Mouse (Mus musculus): ENCODE data around the gene Pwwp2b. TPM values are rescaled to one million over a fixed set of nuclear protein-coding genes. Genes with fewer than 3 reads are reported as not detected.

The Pwwp2b gene
- polyA plus RNA-seq, 1 experiment from 2014 or later: 10.5 TPM

GRCm38 (mm10) chr7:139298446-139298845, 50.2 kb downstream of the Pwwp2b start:
- Histone ChIP-seq H3K4me3 (no peak overlapping the region), H3K36me3 (no peaks in the 10 kb centered on the region), H3K27ac (peak overlapping the region; percentile 17), H3K9me3 (no peaks in the 10 kb centered on the region), H3K4me1 (peaks cover 63% of the 10 kb centered on the region), H3K27me3 (ENCODE audit: insufficient read depth, poor library complexity, severe bottlenecking) (no peaks in the 10 kb centered on the region)
- DNase-seq (ENCODE audit: low spot score): peak; percentile 87
- 37% methylated on average over 4 of the region's 4 CpGs for WGBS

- Histone ChIP-seq H3K36me3 (no peaks in the 10 kb centered on the region), H3K9me3 (no peaks in the 10 kb centered on the region), H3K27ac (no peak overlapping the region; the same call in 1 of the 2 replicates), H3K4me1 (peaks cover 73% of the 10 kb centered on the region), H3K27me3 (ENCODE audit: insufficient read depth, poor library complexity, severe bottlenecking) (no peaks in the 10 kb centered on the region), H3K4me3 (peak overlapping the region; percentile 18; the same call in 1 of the 2 replicates)
- DNase-seq (ENCODE audit: low spot score): peak; percentile 89
- WGBS: 9% methylated on average over 8 of the region's 8 CpGs
Measured at GRCm38 (mm10) chr7:139299424-139299823, 51.1 kb downstream of the Pwwp2b start.

GRCm38 (mm10) chr7:139300423-139300822, 52.1 kb downstream of the Pwwp2b start:
- Histone ChIP-seq H3K9me3 (no peaks in the 10 kb centered on the region), H3K4me1 (peaks cover 72% of the 10 kb centered on the region), H3K36me3 (no peaks in the 10 kb centered on the region), H3K4me3 (no peak overlapping the region), H3K27ac (no peak overlapping the region), H3K27me3 (ENCODE audit: insufficient read depth, poor library complexity, severe bottlenecking) (no peaks in the 10 kb centered on the region)
- 61% methylated on average over 7 of the region's 7 CpGs for WGBS
- DNase-seq (ENCODE audit: low spot score): no peak

- Histone ChIP-seq H3K9me3 (no peaks in the 10 kb centered on the region), H3K27ac (peak overlapping the region; percentile 77; the same call in 1 of the 2 replicates), H3K36me3 (no peaks in the 10 kb centered on the region), H3K4me3 (no peak overlapping the region), H3K4me1 (peaks cover 61% of the 10 kb centered on the region), H3K27me3 (ENCODE audit: insufficient read depth, poor library complexity, severe bottlenecking) (no peaks in the 10 kb centered on the region)
- WGBS: 24% methylated on average over 8 of the region's 8 CpGs
- DNase-seq (ENCODE audit: low spot score): no peak
Measured at GRCm38 (mm10) chr7:139301505-139301904, 53.2 kb downstream of the Pwwp2b start.

DNA sequence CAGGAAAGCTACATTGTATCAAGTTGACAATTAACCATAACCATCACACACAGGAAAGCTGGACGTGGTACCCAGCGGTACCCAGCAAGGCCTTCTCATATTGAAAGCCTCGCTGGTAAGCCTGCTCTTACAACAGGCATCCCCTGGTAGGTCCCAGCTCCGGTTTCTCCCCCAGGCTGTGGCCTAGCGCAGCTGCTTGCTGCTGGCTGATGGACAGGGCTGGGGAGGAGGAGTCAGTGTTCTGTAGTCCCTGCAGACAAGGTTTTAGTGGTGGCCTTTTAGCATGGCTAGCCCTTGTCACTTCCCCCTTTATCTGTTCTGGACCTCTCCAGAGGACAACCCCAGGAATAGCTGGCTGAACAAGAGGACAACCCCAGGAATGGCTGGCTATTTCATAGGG, 54.0 kb downstream of the Pwwp2b start:
- Histone ChIP-seq H3K27ac (peak overlapping the region; percentile 77; the same call in 1 of the 2 replicates), H3K9me3 (no peaks in the 10 kb centered on the region), H3K4me3 (no peak overlapping the region), H3K36me3 (no peaks in the 10 kb centered on the region), H3K27me3 (ENCODE audit: insufficient read depth, poor library complexity, severe bottlenecking) (no peaks in the 10 kb centered on the region), H3K4me1 (peaks cover 59% of the 10 kb centered on the region)
- WGBS: 47% methylated on average over 5 of the region's 5 CpGs
- DNase-seq (ENCODE audit: low spot score): no peak

DNA sequence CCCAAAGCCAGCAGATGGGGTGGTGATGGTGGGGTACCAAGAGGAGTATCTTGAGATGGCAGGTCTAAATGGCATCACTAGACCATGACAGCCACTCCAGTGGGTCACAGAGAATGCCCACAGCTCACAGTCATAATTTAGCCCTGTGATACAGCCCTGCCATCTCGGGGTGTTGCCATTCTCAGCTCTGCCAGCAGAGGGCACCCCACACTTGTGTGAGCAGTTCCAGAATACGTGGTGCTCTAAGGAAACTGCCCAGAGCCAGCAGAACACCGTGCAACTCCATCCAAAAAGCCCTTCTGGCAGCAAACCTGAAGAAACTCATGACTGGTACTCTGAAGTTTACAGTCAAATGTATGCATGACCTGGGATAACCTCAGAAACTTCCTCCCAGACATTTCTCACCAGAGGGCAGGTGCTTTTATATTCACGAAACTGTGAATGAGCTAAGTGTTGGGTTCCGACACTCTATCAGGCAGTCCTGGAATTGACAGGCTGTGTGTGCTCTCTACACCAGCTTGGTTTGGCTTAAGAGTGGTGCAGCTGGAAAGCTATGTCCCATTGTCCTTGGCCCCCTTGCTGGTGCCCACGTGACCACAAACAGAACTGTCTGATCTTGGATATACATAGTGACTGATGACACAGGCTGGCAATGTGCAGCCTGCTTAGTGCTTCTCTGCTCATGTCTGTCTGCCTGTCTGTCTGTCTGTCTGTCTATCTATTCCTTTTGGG, 55.2 kb downstream of the Pwwp2b start:
- WGBS: 33% methylated on average over 6 of the region's 6 CpGs
- H3K36me3 ChIP-seq: no peaks in the 10 kb centered on the region
- H3K4me1 ChIP-seq: peaks cover 58% of the 10 kb centered on the region
- no peaks in the 10 kb centered on the region for H3K9me3 ChIP-seq
- no peaks in the 10 kb centered on the region for H3K27me3 ChIP-seq (ENCODE audit: insufficient read depth, poor library complexity, severe bottlenecking)
- H3K27ac ChIP-seq: peak overlapping the region; percentile 77
- no peak overlapping the region for H3K4me3 ChIP-seq
- DNase-seq (ENCODE audit: low spot score): peak; percentile 88

GRCm38 (mm10) chr7:139304322-139304721, 56.0 kb downstream of the Pwwp2b start:
- no peak overlapping the region for H3K4me3 ChIP-seq
- no peaks in the 10 kb centered on the region for H3K9me3 ChIP-seq
- DNase-seq (ENCODE audit: low spot score): no peak
- H3K27me3 ChIP-seq (ENCODE audit: insufficient read depth, poor library complexity, severe bottlenecking): no peaks in the 10 kb centered on the region
- no peaks in the 10 kb centered on the region for H3K36me3 ChIP-seq
- peak overlapping the region; percentile 77 for H3K27ac ChIP-seq
- peaks cover 61% of the 10 kb centered on the region for H3K4me1 ChIP-seq
- WGBS: 36% methylated on average over 5 of the region's 5 CpGs

GRCm38 (mm10) chr7:139307056-139307455, 58.8 kb downstream of the Pwwp2b start:
- Histone ChIP-seq H3K4me3 (no peak overlapping the region), H3K36me3 (no peaks in the 10 kb centered on the region), H3K4me1 (peaks cover 69% of the 10 kb centered on the region), H3K27me3 (ENCODE audit: insufficient read depth, poor library complexity, severe bottlenecking) (no peaks in the 10 kb centered on the region), H3K27ac (no peak overlapping the region), H3K9me3 (no peaks in the 10 kb centered on the region)
- DNase-seq (ENCODE audit: low spot score): no peak
- 65% methylated on average over 2 of the region's 2 CpGs for whole genome bisulfite sequencing

DNA sequence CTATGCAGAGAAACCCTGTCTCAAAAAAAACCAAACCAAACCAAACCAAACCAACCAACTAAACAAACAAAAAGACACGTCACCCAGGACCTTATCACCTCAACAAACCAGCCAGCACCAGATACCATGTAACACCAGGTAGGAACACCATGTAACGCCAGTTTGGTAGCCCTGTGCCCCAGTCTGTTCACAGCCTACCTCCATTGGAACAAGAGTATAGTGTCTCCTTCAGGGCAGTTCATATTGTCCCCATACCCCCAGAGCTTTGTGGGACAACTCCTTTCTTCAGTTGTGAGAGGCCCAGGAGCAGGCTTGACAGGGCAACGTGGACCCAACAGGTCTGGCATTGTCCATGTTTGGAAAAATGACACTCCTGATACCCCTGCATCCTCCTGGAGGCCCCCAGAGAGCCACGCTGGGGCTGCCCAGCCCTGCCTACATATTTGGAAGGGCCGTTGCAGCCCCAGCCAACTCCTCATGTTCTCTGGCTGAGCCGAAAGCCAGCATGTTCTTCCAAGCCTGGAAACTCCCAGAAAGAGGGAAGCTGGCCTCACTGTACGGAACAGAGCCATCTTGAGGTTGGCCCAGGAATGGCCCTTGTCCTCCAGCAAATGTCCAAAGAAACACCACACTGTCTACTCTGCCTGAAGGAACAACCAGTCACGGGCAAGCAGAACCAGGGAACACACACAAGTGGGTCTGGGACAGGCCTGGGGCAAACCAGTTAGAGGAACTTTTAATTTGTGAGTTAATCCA, 60.0 kb downstream of the Pwwp2b start:
- no peak overlapping the region for H3K4me3 ChIP-seq
- no peaks in the 10 kb centered on the region for H3K36me3 ChIP-seq
- no peaks in the 10 kb centered on the region for H3K27me3 ChIP-seq (ENCODE audit: insufficient read depth, poor library complexity, severe bottlenecking)
- peaks cover 66% of the 10 kb centered on the region for H3K4me1 ChIP-seq
- 73% methylated on average over 8 of the region's 8 CpGs for WGBS
- no peaks in the 10 kb centered on the region for H3K9me3 ChIP-seq
- H3K27ac ChIP-seq: peak overlapping the region; percentile 82
- DNase-seq (ENCODE audit: low spot score): no peak

DNA sequence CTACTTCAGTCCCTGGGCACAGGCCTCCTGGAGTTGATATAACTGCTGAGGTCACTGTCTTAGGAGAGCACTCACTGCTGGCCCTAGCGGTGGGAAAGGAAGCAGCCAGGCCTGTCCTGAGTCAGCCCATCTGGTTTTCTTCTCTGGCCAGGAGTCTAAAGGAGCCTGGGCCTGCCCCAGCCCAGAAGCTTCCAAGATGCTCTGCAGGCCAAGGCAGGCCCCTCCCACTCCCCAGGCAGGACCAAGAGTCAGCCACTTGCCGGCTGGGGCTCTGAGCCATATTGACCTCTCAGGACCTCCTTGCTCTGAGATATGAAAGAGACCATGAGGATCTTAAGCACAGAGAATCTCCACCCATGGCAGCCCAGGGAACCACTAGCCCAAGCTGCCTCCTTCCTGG, 60.8 kb downstream of the Pwwp2b start:
- Histone ChIP-seq H3K4me1 (peaks cover 63% of the 10 kb centered on the region), H3K36me3 (no peaks in the 10 kb centered on the region), H3K4me3 (no peak overlapping the region), H3K27ac (peak overlapping the region; percentile 82), H3K9me3 (no peaks in the 10 kb centered on the region), H3K27me3 (ENCODE audit: insufficient read depth, poor library complexity, severe bottlenecking) (no peaks in the 10 kb centered on the region)
- 20% methylated on average over 2 of the region's 2 CpGs for WGBS
- no peak for DNase-seq (ENCODE audit: low spot score)

- Histone ChIP-seq H3K4me1 (peaks cover 53% of the 10 kb centered on the region), H3K4me3 (no peak overlapping the region), H3K9me3 (no peaks in the 10 kb centered on the region), H3K27me3 (ENCODE audit: insufficient read depth, poor library complexity, severe bottlenecking) (no peaks in the 10 kb centered on the region), H3K27ac (peak overlapping the region; percentile 82), H3K36me3 (no peaks in the 10 kb centered on the region)
- 32% methylated on average over 6 of the region's 6 CpGs for WGBS
- peak; percentile 92 for DNase-seq (ENCODE audit: low spot score)
Measured at GRCm38 (mm10) chr7:139310487-139310951, 62.2 kb downstream of the Pwwp2b start.

DNA sequence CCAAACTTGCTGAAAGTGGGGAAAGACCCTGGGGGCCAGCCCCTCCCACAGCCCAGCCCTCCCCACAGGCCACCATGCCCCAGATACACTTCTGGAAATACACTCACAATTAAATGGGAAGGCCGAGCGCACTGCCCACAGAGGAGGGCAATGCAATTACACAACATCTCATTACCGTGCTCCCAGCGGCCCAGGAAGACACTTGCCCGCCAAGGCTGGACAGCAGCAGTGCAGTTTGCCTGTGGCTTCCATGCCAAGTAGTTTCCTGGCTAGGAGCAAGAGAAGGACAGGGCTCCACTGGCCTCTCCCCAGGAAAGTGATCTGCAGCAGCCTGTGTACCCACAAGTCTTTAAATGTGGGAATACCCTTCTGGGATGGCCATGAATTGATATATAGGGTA, 64.4 kb downstream of the Pwwp2b start:
- Histone ChIP-seq H3K36me3 (no peaks in the 10 kb centered on the region), H3K27ac (peak overlapping the region; percentile 49; the same call in 1 of the 2 replicates), H3K9me3 (no peaks in the 10 kb centered on the region), H3K27me3 (ENCODE audit: insufficient read depth, poor library complexity, severe bottlenecking) (no peaks in the 10 kb centered on the region), H3K4me1 (peaks cover 53% of the 10 kb centered on the region), H3K4me3 (no peak overlapping the region)
- DNase-seq (ENCODE audit: low spot score): no peak
- 75% methylated on average over 5 of the region's 5 CpGs for WGBS

DNA sequence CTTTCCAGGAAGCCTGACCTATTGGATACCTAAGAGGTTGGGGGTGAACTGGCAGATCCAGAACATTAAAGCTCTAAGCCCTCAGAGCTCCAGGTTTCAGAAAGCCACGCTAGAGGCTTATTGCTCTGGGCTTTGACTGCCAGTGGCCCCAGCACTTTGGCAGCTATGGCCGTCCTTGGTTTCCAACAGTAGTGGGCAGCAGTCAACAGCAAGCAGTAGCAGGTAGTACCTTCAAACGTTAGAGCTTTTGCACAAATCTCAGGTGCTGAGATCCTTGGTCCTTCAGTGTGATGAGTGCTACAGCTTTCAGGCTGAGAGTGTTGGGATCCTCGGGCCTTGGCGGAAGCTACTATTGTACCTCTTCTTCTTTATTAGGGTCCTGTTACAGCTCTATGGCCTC, 65.1 kb downstream of the Pwwp2b start:
- Histone ChIP-seq H3K9me3 (no peaks in the 10 kb centered on the region), H3K4me1 (peaks cover 52% of the 10 kb centered on the region), H3K27me3 (ENCODE audit: insufficient read depth, poor library complexity, severe bottlenecking) (no peaks in the 10 kb centered on the region), H3K27ac (0 out of 2 replicates have a peak overlapping the region, but pooled peaks have one; percentile 1), H3K4me3 (no peak overlapping the region), H3K36me3 (no peaks in the 10 kb centered on the region)
- 71% methylated on average over 5 of the region's 5 CpGs for WGBS
- no peak for DNase-seq (ENCODE audit: low spot score)

Data from heart, embryonic 10.5 days (tissue).